Mouse (Mus musculus) limb, embryonic 14.5 days (tissue): ENCODE measurements around the gene B3gat1. TPM values are rescaled to one million over a fixed set of nuclear protein-coding genes. Genes with fewer than 3 reads are reported as not detected.

Experiments used
- ATAC-seq: fragments of 200-750 bp; cut with Nextera tagmentation; 2 replicates; pipeline ENCODE4 v1.8.0; 2017; ENCODE audit warnings: low read depth, moderate number of reproducible peaks, moderate TSS enrichment; ENCODE audit not compliant: low FRiP score
- DNase-seq: peaks from one replicate; pipeline ENCODE4 v3.0.0-alpha.2; 2015; ENCODE audit warnings: low spot score
- H3K27ac ChIP-seq: fragments of 300-500 bp; sonication (generic); replicated peaks from 2 replicates; pipeline ENCODE4 v1.5.1; 2014; ENCODE audit warnings: low read depth, mild to moderate bottlenecking, low read length, moderate library complexity, mixed read lengths
- H3K27me3 ChIP-seq: fragments of 300-500 bp; sonication (generic); 2 replicates; pipeline ENCODE4 v1.6.1; 2014; ENCODE audit warnings: low read length, mixed read lengths; ENCODE audit not compliant: control insufficient read depth, insufficient read depth
- H3K36me3 ChIP-seq: fragments of 300-500 bp; sonication (generic); 2 replicates; pipeline ENCODE4 v1.6.1; 2014; ENCODE audit warnings: mild to moderate bottlenecking, low read length, moderate library complexity, mixed read lengths; ENCODE audit not compliant: control insufficient read depth, insufficient read depth
- H3K4me1 ChIP-seq: fragments of 300-500 bp; sonication (generic); 2 replicates; pipeline ENCODE4 v1.6.1; 2014; ENCODE audit warnings: antibody characterized with exemption, low read length, mixed read lengths; ENCODE audit not compliant: control insufficient read depth, insufficient read depth
- H3K4me2 ChIP-seq: fragments of 300-500 bp; sonication (generic); replicated peaks from 2 replicates; pipeline ENCODE4 v1.6.1; 2014; ENCODE audit warnings: low read depth, mild to moderate bottlenecking, low read length, moderate library complexity; ENCODE audit not compliant: severe bottlenecking
- H3K4me3 ChIP-seq: fragments of 300-500 bp; sonication (generic); replicated peaks from 2 replicates; pipeline ENCODE4 v1.5.1; 2014; ENCODE audit warnings: low read length
- H3K9ac ChIP-seq: fragments of 300-500 bp; sonication (generic); 2 replicates; pipeline ENCODE4 v1.6.1; 2014; ENCODE audit warnings: mild to moderate bottlenecking, low read depth, low read length, moderate library complexity; ENCODE audit not compliant: severe bottlenecking
- H3K9me3 ChIP-seq: fragments of 300-500 bp; sonication (generic); 2 replicates; pipeline ENCODE4 v1.6.1; 2016; ENCODE audit warnings: low read length; ENCODE audit not compliant: control insufficient read depth
- POLR2A ChIP-seq: fragments of 200-500 bp; IDR thresholded peaks from 2 replicates; pipeline ENCODE4 v1.8.0; 2012; ENCODE audit warnings: inconsistent platforms, mild to moderate bottlenecking, moderate library complexity, borderline replicate concordance; ENCODE audit not compliant: insufficient read depth, insufficient read length; ENCODE audit errors: extremely low read depth
- WGBS: fragments of 180-500 bp; shearing (Covaris S2); extraction: QIAGEN DNeasy Blood & Tissue Kit; methylation state at CpG from one replicate; pipeline ENCODE4 v1.1.7; 2014; 5-methylcytosine and 5-hydroxymethylcytosine counted together
- polyA plus RNA-seq, 2 experiments: library from polyadenylated mRNA; depleted of rRNA in 1 of 2; stranded (reverse) in 1 of 2; unstranded in 1 of 2; fragments of >200 nt; fragmentation: Nextera tagmentation in 1 of 2; extraction: Ambion mirVana in 1 of 2; gene quantifications; 2 replicates each; pipeline versions ENCODE4 v1.2.1 to v1.2.3; 2012 to 2014

The B3gat1 gene
- polyA plus RNA-seq, 2 experiments: 0.28 to 3.0 TPM

- WGBS: 47% methylated on average over 4 of the region's 4 CpGs
- H3K4me1 ChIP-seq: no peaks in the 10 kb centered on the region
- no peak overlapping the region for H3K9ac ChIP-seq
- H3K27me3 ChIP-seq: no peaks in the 10 kb centered on the region
- no peak overlapping the region for H3K4me3 ChIP-seq
- ATAC-seq: no peak
- TF ChIP-seq POLR2A: no peak
- H3K4me2 ChIP-seq: no peak overlapping the region
- no peaks in the 10 kb centered on the region for H3K36me3 ChIP-seq
- no peak overlapping the region for H3K27ac ChIP-seq
- no peaks in the 10 kb centered on the region for H3K9me3 ChIP-seq
- no peak for DNase-seq
Observed at GRCm38 (mm10) chr9:26748893-26749292, 15.4 kb downstream of the B3gat1 start.

- Histone ChIP-seq H3K4me1 (no peaks in the 10 kb centered on the region), H3K27me3 (no peaks in the 10 kb centered on the region), H3K27ac (no peak overlapping the region), H3K36me3 (no peaks in the 10 kb centered on the region), H3K4me3 (no peak overlapping the region), H3K9ac (no peak overlapping the region), H3K4me2 (no peak overlapping the region), H3K9me3 (no peaks in the 10 kb centered on the region)
- TF ChIP-seq POLR2A: no peak
- WGBS: 38% methylated on average over 9 of the region's 9 CpGs
- no peak; the same call in 1 of the 2 replicates for ATAC-seq
- DNase-seq: no peak
Observed at GRCm38 (mm10) chr9:26760081-26760480, 26.6 kb downstream of the B3gat1 start.

- TF ChIP-seq POLR2A: no peak
- Histone ChIP-seq H3K27me3 (no peaks in the 10 kb centered on the region), H3K9me3 (no peaks in the 10 kb centered on the region), H3K36me3 (no peaks in the 10 kb centered on the region), H3K27ac (no peak overlapping the region), H3K9ac (no peak overlapping the region), H3K4me3 (no peak overlapping the region), H3K4me2 (no peak overlapping the region), H3K4me1 (no peaks in the 10 kb centered on the region)
- ATAC-seq (no peak), DNase-seq (no peak)
- WGBS: 74% methylated on average over 5 of the region's 5 CpGs
Observed at GRCm38 (mm10) chr9:26760576-26760975, 27.0 kb downstream of the B3gat1 start.

GRCm38 (mm10) chr9:26762477-26762876 is 28.9 kb downstream of the B3gat1 start:
- Histone ChIP-seq H3K27me3 (no peaks in the 10 kb centered on the region), H3K27ac (no peak overlapping the region), H3K36me3 (no peaks in the 10 kb centered on the region), H3K9me3 (no peaks in the 10 kb centered on the region), H3K4me3 (no peak overlapping the region), H3K9ac (no peak overlapping the region), H3K4me1 (no peaks in the 10 kb centered on the region), H3K4me2 (no peak overlapping the region)
- no peak for DNase-seq
- TF ChIP-seq POLR2A: no peak
- no peak for ATAC-seq
- 89% methylated on average over 6 of the region's 6 CpGs for WGBS

- no peaks in the 10 kb centered on the region for H3K9me3 ChIP-seq
- H3K9ac ChIP-seq: no peak overlapping the region
- TF ChIP-seq POLR2A: no peak
- no peaks in the 10 kb centered on the region for H3K27me3 ChIP-seq
- no peak for DNase-seq
- no peak for ATAC-seq
- H3K27ac ChIP-seq: no peak overlapping the region
- no peaks in the 10 kb centered on the region for H3K36me3 ChIP-seq
- no peak overlapping the region for H3K4me3 ChIP-seq
- H3K4me1 ChIP-seq: no peaks in the 10 kb centered on the region
- whole genome bisulfite sequencing: 74% methylated on average over 3 of the region's 3 CpGs
- H3K4me2 ChIP-seq: no peak overlapping the region
Observed at GRCm38 (mm10) chr9:26768181-26768580, 34.7 kb downstream of the B3gat1 start.

- Histone ChIP-seq H3K36me3 (no peaks in the 10 kb centered on the region), H3K4me3 (no peak overlapping the region), H3K4me1 (no peaks in the 10 kb centered on the region), H3K27ac (no peak overlapping the region), H3K27me3 (no peaks in the 10 kb centered on the region), H3K4me2 (no peak overlapping the region), H3K9me3 (no peaks in the 10 kb centered on the region), H3K9ac (no peak overlapping the region)
- DNase-seq (no peak), ATAC-seq (no peak)
- no peak for TF ChIP-seq POLR2A
- 61% methylated on average over 2 of the region's 2 CpGs for WGBS
Observed at GRCm38 (mm10) chr9:26775700-26776099, 42.2 kb downstream of the B3gat1 start.
